Mouse (Mus musculus): Measurements from ENCODE around the gene Zkscan6.

Zkscan6 gene

GRCm38 (mm10) chr11:65812088-65812487 lies 5.1 kb downstream of the Zkscan6 start:
- no peak for DNase-seq (ENCODE audit: low spot score in 2 of 2)

GRCm38 (mm10) chr11:65814381-65814780 lies 7.4 kb downstream of the Zkscan6 start:
- DNase-seq (ENCODE audit: low spot score in 2 of 2), result no peak

GRCm38 (mm10) chr11:65816237-65816636 lies 9.3 kb downstream of the Zkscan6 start:
- no peak for DNase-seq (ENCODE audit: low spot score in 2 of 2)

GRCm38 (mm10) chr11:65818193-65818592 lies 11.2 kb downstream of the Zkscan6 start:
- DNase-seq (ENCODE audit: low spot score in 2 of 2), result no peak

GRCm38 (mm10) chr11:65820280-65820679 lies 13.3 kb downstream of the Zkscan6 start:
- no peak for DNase-seq (ENCODE audit: low spot score in 2 of 2)

GRCm38 (mm10) chr11:65820877-65821276 lies 13.9 kb downstream of the Zkscan6 start:
- peak; percentile 32 to 76 for DNase-seq (ENCODE audit: low spot score in 2 of 2)

GRCm38 (mm10) chr11:65824556-65824955 lies 17.6 kb downstream of the Zkscan6 start:
- no peak for DNase-seq (ENCODE audit: low spot score in 2 of 2)

GRCm38 (mm10) chr11:65838999-65839398 lies 32.0 kb downstream of the Zkscan6 start:
- DNase-seq (ENCODE audit: low spot score in 2 of 2), result no peak

GRCm38 (mm10) chr11:65846446-65846845 lies 39.5 kb downstream of the Zkscan6 start:
- DNase-seq (ENCODE audit: low spot score in 2 of 2), result no peak

- no peak for DNase-seq (ENCODE audit: low spot score in 2 of 2)
Observed at GRCm38 (mm10) chr11:65852066-65852465, 45.1 kb downstream of the Zkscan6 start.

- no peak for DNase-seq (ENCODE audit: low spot score in 2 of 2)
Observed at GRCm38 (mm10) chr11:65861476-65861875, 54.5 kb downstream of the Zkscan6 start.

- DNase-seq (ENCODE audit: low spot score in 2 of 2), result no peak
Observed at GRCm38 (mm10) chr11:65877146-65877775, 70.3 kb downstream of the Zkscan6 start.

Data from urinary bladder, postnatal 4 days (tissue).